Mouse (Mus musculus) A20 (cell line): ENCODE data around the gene Vti1a.

Experiments used
- DNase-seq: peaks from one replicate; pipeline ENCODE4 v3.0.0-alpha.2; 2011; ENCODE audit warnings: low read depth, low spot score

Gene Vti1a

DNA sequence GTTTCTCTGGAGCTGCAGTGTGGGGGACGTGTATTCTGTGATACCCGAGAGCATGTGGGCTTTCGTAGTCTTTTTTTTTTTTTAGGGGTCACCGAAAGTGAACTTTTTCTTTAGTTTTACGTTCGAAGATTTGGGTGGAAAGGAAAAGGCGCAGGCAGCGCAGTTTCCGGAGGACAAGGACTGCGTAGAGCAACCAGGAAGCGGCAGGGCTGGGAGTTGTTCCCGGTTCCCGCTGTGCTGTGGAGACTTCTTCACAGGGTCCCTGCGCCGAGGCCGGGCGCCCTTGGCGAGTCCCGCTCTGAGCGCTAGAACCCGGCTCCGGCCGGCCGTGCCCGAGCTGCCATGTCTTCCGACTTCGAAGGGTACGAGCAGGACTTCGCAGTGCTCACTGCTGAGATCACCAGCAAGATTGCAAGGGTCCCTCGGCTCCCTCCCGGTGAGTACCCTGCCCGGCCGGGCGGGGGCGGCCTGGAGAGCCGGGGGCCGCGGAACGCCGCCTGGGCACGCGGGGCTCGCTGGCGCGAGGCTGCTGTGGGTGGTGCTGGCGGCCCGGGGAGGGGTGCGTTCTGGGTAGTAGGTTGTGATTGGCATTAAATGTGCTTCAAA is at the start of gene Vti1a:
TSS of gene Vti1a (plus strand) at position 187 of the 606 bp plus-strand sequence.
- DNase-seq: peak; percentile 96

DNA sequence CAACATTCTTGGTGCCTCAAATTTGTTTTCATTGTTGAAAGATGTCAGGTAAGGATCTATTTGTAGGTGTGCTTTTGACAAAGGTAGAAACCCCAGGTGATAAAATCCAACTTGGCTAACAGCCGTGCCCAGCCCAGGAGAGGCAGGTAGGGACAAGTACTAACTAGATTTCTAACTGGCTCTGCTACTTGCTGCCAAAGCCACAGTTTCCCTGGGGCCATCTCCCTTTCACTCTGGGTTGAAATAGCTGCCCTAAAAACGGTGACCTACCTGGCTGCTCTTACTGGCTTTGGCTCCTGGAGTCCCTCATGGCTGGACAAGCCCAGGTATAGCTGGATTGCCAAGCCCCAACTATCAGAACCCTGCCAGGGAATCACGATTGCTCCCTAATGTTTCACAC is 49.3 kb upstream of the Vti1a start:
- no peak for DNase-seq

DNA sequence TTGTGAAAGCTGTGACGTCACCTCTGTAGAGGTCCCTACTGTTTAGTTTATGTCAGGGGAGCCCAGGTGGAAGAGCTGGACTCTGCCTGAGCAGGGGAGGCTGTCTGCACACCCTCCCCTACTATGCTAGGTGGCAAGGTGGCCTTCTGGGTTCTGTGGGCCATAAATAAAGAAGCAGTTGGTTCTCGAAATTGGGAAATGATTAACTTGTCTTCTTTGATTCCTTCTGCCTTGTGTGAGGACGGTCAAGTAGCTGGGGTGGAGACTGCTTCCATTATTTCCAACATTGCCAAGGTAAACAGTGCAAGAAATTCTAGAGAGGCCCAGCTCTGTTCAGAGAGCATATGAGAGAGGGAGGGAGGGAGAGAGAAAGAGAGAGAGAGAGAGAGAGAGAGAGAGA is 47.9 kb upstream of the Vti1a start:
- DNase-seq: no peak

DNA sequence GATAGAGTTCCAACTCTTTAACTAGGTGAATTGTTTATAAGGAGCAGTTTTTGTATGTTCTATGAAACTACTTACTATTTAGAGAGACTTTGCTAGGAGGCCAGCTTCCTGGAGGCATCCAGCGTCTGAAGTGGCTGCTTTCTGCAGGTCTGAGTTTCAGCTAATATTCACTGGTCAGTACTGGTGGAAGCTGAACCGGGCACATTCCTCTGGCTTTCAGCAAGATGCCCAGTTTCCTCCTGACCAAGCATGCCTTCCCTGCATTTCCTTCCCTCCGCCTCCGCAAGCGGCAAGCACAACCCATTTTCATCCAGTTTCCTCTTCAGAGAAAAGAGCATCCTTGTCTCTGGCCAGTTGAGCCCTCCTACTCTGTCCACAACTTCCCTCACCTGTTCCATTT is 47.0 kb upstream of the Vti1a start:
- DNase-seq: no peak

DNA sequence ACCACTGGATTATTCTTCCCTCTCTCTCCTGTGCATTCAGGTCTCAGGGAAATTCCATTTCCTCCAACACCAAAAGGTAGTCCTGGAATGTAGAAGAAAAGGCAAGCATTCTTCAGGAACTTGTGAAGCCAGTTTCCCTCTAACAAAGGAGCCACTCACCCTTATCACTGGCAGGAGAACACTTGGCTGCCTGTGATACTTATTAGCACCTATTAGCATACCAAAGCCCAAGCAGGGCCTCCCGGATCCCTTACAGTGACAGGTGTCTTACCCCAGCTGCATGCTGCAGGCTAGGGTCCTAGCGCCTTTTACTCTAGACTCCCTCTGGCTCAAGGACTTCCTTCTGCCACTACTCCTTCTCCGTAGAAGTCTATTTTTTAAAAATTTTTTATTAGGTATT is 44.6 kb upstream of the Vti1a start:
- DNase-seq: no peak

DNA sequence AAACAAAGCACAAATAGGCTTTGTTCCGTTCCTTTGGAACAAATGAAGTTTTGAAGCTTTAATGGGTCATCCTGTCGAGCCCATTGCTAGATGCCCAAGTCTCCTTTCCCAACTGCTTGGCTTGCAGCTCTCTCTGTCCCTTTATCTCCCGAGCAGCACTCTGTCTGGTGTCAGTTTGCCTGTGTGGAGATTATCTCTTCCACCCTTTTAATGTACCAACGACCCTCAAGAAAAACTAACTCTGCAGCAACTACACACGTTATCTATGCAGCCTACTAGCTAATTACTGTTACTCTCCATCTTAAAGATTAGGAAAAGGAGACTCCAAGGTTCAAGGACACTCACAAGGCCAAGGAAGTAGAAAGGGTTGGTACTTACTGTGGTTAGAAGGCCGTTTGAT is 42.8 kb upstream of the Vti1a start:
- no peak for DNase-seq

DNA sequence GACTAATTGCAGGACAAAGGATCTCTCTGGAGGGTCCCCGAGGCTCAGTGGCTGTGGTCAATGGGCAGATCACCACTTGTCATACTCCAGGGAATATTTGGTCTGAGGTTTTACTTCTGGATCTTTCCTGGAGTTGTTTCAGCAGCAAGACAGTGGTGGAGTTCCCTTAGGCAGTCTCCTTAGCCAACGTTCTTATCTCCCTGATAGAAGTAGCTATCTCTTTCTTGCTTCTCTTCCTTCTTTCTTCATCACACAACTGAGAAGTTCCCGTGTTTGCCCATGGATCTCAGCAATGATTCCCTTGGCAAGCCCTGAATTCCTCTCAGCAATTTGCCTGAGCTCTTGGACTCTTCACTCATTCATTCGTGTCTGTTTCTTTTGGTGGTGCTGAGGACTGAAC is 40.0 kb upstream of the Vti1a start:
- no peak for DNase-seq

DNA sequence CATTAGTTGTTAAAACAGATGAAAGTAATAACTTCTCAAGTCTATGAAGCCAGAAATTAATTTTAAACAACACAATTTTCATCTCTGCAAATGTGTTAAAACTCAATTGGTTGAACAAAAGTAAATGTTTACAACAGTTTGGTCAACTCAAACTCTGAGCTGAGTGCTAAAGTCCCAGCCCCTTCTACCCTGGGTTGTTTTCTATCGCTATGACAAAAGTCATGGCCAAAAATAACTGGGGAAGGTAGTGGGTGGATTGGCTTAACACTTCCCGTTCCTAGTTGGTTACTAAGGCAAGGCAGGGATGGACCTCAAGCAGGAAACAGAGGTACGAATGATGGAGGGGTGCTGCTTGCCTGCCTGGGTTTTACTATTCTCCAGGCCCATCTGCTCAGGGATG is 39.3 kb upstream of the Vti1a start:
- DNase-seq: no peak

DNA sequence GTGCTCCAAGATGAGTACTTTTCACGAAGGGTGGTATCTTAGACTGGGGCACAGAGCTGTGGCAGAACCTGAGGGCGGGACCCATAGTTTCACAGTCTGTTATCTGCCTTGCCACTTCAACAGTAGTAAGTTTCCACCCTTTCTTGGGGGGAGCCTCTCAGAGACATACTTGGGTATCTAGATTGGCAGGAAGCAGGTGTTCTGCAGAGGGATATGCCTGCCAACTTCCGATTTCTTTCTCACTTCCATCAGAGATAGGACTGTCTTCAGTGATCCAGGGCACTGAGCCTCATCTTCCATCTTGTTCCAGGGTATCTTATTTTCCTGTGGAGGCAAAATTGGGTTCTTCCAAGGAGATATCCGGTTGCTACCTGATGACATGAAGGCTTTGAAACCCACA is 32.0 kb upstream of the Vti1a start:
- no peak for DNase-seq

DNA sequence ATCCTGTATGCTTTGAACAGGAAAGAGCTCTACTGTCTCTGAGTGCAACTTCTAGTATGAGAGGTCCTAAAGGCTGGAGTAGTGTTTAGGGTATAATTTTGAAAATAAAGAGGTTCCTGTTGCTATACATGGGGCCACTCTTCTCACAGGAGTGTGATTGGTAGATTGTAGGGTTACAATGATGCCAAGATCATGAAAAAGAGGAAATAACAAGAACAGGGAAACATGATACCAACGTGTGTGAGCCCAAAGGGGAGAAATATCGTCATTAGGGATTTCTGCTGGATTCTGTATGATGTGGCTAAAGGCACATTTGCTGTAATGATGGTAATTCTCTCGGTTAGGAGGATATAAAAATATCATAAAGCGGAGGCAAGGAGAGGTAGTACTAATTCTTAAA is 30.1 kb upstream of the Vti1a start:
- no peak for DNase-seq

DNA sequence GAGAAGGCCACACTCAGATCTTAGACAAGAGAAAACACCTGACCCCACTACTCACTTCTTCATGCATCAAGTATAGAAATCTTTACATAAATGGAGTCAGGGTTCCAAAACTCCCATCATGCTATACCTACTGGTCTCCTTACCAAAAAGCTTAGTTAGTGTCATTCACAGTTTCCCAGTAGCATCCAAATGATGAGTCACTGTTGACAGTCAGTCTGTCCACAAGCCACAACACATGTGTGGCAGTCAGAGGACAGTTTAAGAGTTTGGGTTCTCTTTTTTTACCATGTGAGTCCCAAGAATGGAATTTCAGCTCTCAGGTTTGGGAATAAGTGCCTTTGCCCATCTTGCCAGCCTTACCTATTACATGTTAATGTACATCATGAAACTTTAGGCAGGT is 27.1 kb upstream of the Vti1a start:
- no peak for DNase-seq

DNA sequence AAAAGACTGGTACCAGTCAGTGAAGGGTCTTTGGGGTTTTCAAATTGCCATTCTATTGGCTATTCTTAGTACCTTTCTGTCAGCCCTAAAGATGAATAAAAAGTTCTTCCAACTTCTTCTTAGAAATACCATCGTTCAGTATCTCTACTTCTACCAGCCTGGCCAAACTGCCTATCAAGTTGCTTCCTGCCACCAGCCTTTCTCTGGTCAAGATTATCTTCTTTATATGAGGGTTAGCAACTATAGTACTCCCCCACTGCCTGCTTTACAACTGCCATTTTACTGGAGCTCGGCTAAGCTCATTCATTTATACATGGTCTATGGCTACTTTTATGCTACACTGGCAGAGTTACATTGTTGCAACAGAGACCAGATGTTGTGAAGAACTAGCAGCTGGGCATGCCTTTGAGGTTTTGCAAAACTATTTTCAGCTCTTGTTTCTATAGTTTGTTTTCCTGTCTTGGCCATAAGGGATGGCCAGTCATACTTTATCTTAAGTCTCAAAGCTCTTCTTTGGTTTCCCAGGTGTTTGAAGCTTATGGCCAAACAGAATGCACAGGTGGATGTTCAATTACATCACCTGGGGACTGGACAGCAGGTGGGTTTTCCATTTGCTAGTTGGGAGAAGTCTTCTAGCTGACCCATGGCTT is 25.3 kb upstream of the Vti1a start:
- no peak for DNase-seq

DNA sequence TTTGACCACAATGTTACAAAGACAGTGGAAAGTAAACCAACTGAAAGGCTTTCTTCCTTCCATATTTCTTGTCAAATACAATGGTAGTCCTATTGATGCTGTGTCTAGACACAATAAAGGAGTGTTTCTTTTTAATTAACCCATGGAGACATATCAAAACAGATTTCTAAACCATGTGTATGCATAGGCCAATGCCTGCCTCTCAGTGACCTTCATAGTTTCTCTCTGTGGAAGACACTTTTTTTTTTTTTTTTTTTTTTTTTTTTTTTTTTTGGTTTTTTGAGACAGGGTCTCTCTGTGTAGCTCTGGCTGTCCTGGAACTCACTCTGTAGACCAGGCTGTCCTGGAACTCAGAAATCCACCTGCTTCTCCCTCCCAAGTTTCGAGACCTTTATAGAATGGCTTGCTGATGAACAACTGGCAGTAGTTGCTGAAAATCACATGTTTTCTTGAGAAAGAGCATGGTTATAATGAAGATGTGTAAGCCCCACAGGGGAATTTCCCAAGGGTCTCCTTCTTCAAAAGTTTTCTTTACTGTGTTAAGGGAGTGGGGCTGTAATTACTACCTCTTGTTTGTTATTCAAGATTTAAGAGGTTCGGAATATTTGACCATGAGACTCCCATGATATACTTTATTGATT is 23.8 kb upstream of the Vti1a start:
- DNase-seq: no peak

DNA sequence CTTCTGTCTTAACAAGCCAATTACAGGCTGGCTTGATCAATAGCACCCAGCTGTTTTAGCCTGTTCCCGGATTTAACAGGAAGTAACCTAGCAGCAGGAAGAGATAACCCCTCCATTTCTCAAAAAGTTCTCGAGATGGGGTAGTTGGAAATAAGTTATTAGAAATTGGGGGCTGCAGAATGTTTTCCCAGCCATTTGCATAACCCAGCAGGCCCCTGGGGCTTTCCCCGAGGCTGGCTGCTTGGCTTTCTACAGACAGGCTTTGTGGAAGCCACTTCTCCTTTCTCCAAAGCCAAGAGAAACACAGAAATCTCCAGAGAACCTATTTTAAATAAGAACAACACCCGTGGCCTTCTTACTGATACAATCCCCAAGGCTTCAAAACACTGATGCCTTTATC is 22.9 kb upstream of the Vti1a start:
- no peak for DNase-seq

DNA sequence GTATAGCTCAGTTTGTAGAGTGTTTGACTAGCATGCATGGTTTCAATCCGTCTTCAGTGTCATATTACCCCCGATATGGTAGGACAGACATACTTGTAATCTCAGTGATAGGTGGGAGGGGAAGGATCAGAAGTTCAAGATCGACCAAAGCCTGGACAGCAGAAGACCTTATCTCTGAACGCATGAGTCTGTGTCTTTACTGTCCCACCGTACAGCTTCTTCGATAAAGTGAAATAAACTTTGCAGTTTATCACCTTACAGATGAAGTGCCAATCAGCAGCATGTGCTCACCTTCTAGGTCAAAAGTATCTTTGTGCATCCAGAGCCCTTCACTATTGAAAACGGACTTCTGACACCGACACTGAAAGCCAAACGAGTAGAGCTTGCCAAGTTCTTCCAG is 21.0 kb upstream of the Vti1a start:
- DNase-seq: no peak

DNA sequence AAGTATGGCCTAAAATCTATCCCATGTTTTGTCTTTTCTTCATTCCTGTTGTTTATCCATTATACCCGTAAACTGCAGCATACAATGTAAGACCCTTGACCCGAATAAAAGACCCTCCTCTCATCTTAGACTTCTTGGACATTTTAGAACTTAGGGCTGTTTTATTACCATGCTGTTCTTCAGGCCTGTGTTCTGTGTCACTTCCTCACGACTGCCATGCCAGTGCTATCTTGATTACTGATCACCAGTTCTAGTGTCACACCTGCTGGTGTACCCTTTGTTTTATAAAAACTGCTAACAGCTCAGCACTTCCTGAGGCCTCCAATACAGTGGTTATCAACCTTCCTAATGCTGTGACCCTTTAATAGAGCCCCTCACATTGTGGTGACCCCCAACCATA is 20.5 kb upstream of the Vti1a start:
- no peak for DNase-seq

DNA sequence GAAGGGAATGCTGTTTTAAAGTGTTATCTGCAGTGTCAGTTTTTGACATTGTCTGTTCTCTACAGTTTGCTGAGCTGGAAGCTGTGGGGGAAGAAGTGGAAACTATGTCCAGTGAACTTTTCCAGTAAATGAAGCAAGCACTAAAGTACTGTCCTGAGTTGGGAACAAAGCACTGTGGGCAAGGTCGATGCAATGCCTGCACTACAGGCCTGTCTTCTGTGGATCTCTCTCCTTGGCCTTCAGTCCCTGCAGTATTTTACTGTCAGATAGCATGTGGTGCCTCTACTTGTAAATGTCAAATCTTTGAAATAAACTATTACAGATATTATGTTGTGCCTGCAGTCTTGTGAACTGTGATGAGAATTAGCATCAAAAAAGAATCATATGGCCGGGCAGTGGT is 19.8 kb upstream of the Vti1a start:
- no peak for DNase-seq

DNA sequence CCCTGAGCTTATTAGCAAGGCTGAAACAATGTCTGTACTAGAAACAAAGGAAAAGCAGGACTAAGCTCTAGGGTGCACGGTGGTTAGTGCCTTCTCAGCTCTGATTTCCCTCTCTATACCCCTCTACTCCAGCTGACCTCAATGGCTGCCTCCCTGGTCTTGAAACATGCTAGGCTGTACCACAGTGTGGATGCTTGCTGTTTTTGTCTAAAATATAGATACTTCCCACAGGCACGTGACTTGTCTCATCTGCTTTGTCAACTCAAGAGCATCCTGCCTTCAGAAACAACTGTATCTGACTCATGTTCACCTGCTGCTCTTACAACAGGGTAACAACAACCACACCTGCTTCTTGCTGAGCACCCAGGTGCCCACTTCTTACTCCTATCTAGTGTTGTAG is 18.6 kb upstream of the Vti1a start:
- DNase-seq: no peak

DNA sequence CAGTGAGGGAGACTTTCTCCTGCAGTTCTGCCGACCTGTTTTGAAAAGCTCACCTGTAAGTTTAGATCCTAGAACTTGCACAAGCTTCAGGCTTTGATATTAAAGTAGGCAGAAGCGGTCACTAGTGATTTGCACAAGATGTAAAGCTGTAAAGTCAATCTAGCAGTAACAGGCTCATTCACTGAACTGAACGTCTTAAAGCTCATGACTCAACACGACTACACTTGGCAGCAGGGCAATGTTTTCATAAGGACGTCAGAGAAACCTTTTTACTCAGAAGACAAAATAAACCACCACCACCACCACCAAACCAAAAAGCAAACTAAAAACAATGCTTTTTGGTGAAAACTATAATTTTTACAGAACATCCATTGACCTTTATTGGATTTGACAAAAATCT is 18.1 kb upstream of the Vti1a start:
- no peak for DNase-seq

DNA sequence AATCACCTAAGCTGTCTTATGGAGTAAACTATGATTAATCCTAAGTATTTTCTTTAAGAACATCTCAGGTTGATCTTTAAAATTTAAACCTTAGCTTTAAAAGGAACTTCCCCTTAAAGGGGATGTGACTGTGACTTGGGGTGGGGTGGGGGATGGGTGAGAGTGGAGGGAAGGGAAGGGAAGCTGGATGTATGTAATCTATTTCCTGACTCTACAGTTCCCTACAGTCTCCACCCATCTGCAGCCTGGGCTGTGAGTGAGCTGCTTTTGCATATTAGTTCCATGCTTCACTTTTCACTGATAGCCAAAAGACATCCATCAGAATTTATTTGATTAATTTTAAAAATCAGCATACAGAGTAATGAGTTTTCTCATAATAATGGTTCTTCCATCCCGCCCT is 16.7 kb upstream of the Vti1a start:
- DNase-seq: no peak

DNA sequence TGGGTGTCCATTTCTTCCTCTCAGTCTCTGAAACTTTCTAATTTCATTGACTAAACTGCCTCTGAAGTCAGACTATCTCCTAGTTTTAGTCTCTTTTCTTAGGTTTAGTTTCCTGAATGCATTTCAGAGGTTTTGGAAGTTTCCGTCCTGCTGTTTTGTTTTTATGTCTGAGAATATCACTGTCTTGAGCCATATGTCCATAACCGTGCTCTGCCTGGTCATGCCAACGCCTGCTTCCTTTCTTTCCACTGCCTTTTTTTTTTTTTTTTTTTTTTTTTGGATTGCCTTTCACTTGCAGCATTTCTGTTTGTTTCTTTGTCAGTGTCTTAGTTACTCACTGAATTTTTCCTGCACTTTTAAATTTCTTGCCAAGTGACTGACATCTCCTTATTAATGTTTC is 15.6 kb upstream of the Vti1a start:
- DNase-seq: no peak

DNA sequence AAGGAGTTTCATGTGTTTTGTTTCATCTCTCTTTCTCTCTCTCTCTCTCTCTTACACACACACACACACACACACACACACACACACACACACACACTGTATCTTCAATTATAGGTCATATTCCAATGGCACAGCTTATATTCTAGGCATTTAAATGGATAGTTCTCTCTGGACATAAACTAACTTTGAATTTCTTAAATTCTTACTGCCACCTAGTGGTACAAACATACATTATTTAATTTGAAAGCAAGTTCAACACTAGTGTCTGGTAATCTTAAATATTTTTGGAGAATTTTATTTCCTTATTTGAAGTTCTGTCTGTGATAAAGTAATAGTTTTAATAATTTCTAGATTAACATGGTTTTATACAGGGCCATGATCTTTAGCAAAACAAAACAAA is 11.1 kb upstream of the Vti1a start:
- no peak for DNase-seq

DNA sequence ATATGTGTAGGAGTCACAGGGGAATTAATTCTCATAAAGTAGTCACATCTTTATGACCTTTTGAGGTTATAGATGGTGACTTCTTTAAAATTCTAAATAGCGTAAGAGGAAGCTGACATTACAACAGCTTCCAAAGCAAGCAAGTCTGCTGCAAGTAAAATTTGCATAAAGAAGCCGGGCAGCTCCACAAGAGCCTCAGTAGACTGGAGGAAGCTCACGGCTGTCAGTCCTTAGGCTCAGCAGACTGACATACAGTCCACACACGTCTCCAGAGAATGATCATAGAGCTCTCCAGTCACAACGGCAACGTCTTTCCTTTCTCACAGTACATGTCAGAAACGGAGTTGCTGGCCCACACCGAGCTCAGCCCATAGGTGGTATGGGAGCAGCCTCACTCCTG is 4.2 kb upstream of the Vti1a start:
- peak; percentile 75 for DNase-seq

DNA sequence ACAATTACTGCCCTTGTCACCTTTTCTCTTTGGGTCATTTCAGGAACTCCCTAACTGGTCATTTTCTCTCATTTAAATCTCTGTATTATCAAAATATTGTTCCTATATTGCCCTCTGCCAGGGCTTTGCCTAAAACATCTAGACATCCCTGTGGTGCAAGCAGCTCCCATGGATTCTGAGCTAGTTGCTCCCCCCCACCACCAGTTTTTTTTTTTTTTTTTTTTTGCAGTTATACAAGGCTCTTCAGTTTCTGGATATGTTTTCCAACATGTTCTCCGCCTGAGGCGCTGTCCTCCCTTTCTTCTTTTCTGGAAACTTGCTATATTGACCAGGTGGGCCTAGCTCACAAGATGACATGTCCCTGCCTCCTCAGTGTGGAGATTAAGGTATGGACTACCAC is 2.4 kb upstream of the Vti1a start:
- DNase-seq: no peak
